Mouse (Mus musculus): ENCODE results near the gene Gse1.

Gse1 gene

GRCm38 (mm10) chr8:120212596-120212995 is 15.7 kb upstream of the Gse1 start:
- no peak for DNase-seq (ENCODE audit: low spot score)

GRCm38 (mm10) chr8:120213229-120213628 is 15.0 kb upstream of the Gse1 start:
- DNase-seq (ENCODE audit: low spot score): no peak

- no peak for DNase-seq (ENCODE audit: low spot score)
Observed at GRCm38 (mm10) chr8:120213939-120214338, 14.3 kb upstream of the Gse1 start.

GRCm38 (mm10) chr8:120215416-120216141 is 12.7 kb upstream of the Gse1 start:
- DNase-seq (ENCODE audit: low spot score): peak; percentile 30

GRCm38 (mm10) chr8:120216855-120217830 is 11.1 kb upstream of the Gse1 start:
- DNase-seq (ENCODE audit: low spot score): peak; percentile 90

GRCm38 (mm10) chr8:120222548-120222947 is 5.7 kb upstream of the Gse1 start:
- DNase-seq (ENCODE audit: low spot score): peak; percentile 31

GRCm38 (mm10) chr8:120224521-120225420 is 3.5 kb upstream of the Gse1 start:
- DNase-seq (ENCODE audit: low spot score): peak; percentile 33

GRCm38 (mm10) chr8:120225421-120226151 is 2.7 kb upstream of the Gse1 start:
- DNase-seq (ENCODE audit: low spot score): peak; percentile 47

- no peak for DNase-seq (ENCODE audit: low spot score)
Observed at GRCm38 (mm10) chr8:120226700-120227577, 1.3 kb upstream of the Gse1 start.

- DNase-seq (ENCODE audit: low spot score): no peak
Observed at GRCm38 (mm10) chr8:120227578-120227876, 729 bp upstream of the Gse1 start.

GRCm38 (mm10) chr8:120228781-120229573 is 721 bp downstream of the Gse1 start:
- DNase-seq (ENCODE audit: low spot score): peak; percentile 45

- peak; percentile 65 for DNase-seq (ENCODE audit: low spot score)
Observed at GRCm38 (mm10) chr8:120229574-120229916, 1.3 kb downstream of the Gse1 start.

GRCm38 (mm10) chr8:120230081-120230480 is 1.8 kb downstream of the Gse1 start:
- DNase-seq (ENCODE audit: low spot score): peak; percentile 28

GRCm38 (mm10) chr8:120230715-120231614 is 2.7 kb downstream of the Gse1 start:
- DNase-seq (ENCODE audit: low spot score): peak; percentile 66

- no peak for DNase-seq (ENCODE audit: low spot score)
Observed at GRCm38 (mm10) chr8:120231870-120232269, 3.6 kb downstream of the Gse1 start.

GRCm38 (mm10) chr8:120232398-120232797 is 4.1 kb downstream of the Gse1 start:
- DNase-seq (ENCODE audit: low spot score): no peak

- DNase-seq (ENCODE audit: low spot score): no peak
Observed at GRCm38 (mm10) chr8:120232913-120233312, 4.7 kb downstream of the Gse1 start.

GRCm38 (mm10) chr8:120234457-120234856 is 6.2 kb downstream of the Gse1 start:
- DNase-seq (ENCODE audit: low spot score): no peak

GRCm38 (mm10) chr8:120234866-120235265 is 6.6 kb downstream of the Gse1 start:
- no peak for DNase-seq (ENCODE audit: low spot score)
